Mouse (Mus musculus): ENCODE measurements at regions not wholly inside any gene's neighbourhood (a gene's known extent, or its start where the extent isn't known, plus 50 kb on each side); places are given as distances from the start of the nearest gene placed in this dataset.

DNA sequence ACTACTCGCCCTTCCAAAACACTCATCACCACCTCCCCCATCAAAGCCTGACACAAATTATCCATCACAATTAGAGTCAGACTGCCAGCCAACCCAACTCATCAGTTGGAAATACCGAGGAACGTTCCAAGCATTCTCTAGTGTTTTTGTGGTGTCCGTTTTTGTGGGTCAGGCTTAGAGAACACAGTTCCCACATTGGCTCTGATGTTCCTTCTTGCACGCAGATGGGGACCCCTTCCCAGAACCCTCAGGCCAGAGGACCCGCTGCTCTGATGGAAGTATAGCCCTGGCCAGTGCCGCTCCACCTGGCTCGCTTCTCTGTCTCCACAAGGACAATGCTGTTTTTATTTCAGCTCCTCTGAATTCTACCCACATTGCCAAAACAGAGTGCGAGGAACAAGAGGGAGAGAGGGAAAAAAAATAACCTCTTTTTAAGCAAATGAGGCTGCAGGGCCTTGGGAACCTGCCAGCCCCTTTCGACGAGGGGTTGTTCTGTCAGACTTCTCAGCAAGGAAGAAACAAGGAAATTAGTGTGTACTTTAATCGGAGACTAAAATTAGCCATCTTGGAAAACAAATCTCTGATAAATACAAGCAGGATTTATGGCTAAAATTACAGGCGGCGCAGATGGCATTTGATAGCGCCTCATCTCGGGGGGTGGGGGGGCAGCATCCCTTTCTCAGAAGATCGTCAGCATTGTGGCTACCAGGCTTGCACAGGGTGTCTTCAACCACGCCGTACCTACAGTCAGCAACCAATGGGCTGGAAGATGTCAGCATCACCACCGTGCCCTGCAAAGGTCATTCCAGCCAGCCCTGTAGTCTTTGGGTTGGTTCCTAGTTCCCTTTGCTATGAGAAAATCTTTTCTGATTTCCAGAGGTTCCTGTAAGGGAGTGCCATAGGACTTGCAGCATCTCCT lies 191.4 kb upstream of the Zdhhc25 start:
- no peak for TF ChIP-seq CTCF (IDR thresholded peaks at IDR 0.05)
- TF ChIP-seq EP300 (IDR thresholded peaks at IDR 0.05) = no peak

Measured in lung, postnatal 0 days (tissue).